Mouse (Mus musculus) gastrocnemius, adult 8-10 months (tissue): Measurements from ENCODE around the gene Smarcd3. TPM values are rescaled to one million over a fixed set of nuclear protein-coding genes. Genes with fewer than 3 reads are reported as not detected.
A peak's percentile ranks its signal among the peaks of the same experiment; 100 is the strongest.
"Not testable (repeated sequence)": the region's sequence is repeated elsewhere in the genome, so short reads cannot be mapped to it uniquely, and the experiment has no call there.

ENCODE experiments used
- DNase-seq, 2 experiments: peaks; one replicate each; pipeline ENCODE4 v3.0.0; 2022; ENCODE audit warnings: low spot score in 2 of 2
- microRNA-seq: library from miRNA; unstranded; fragments of <30 nt; microRNA quantifications from one replicate; pipeline ENCODE4 v1.2.0, GENCODE M21; 2022
- total RNA-seq, 4 experiments: library from RNA; stranded (reverse); gene quantifications; 2 replicates each; pipeline ENCODE4 v1.2.4; 2022

The Smarcd3 gene
- total RNA-seq, 4 experiments from 2014 or later = 207 to 267 (median 221) TPM

GRCm38 (mm10) chr5:24575948-24576347, 48.3 kb downstream of the Smarcd3 start:
- DNase-seq = no peak

GRCm38 (mm10) chr5:24556709-24557108, 67.5 kb downstream of the Smarcd3 start, which contains the start of gene 4931409K22Rik:
4931409K22Rik (minus strand) TSS chr5:24556809.
- DNase-seq = no peak

GRCm38 (mm10) chr5:24555335-24555734, 68.9 kb downstream of the Smarcd3 start:
- not testable (repeated sequence) for DNase-seq

GRCm38 (mm10) chr5:24553621-24554244, 70.5 kb downstream of the Smarcd3 start:
- no peak for DNase-seq

GRCm38 (mm10) chr5:24551317-24551688, 72.9 kb downstream of the Smarcd3 start:
- no peak for DNase-seq

GRCm38 (mm10) chr5:24550598-24551316, 73.5 kb downstream of the Smarcd3 start:
- DNase-seq = no peak

GRCm38 (mm10) chr5:24542643-24543042, 81.6 kb downstream of the Smarcd3 start:
- DNase-seq = no peak

GRCm38 (mm10) chr5:24541144-24541569, 83.1 kb downstream of the Smarcd3 start:
- no peak for DNase-seq

Small RNA genes lying within 50 kb of the gene (microRNA-seq; reads per million reads assigned to microRNA genes)
- 188 reads per million, percentile 59 among the genes with 10 or more reads in this experiment for gene Mir671

Other genes starting within 250 kb of the Smarcd3 start
- gene Atg9b, start 232.3 kb downstream of the Smarcd3 start, total RNA-seq = under 1 TPM in 1 of 4 experiments, not detected in 3; 0.22 TPM
- 10 to 100 TPM; 34.7 to 40.0 (median 38.8) TPM for gene Abcb8, start 230.7 kb downstream of the Smarcd3 start, total RNA-seq
- under 1 TPM in 1 of 4 experiments, not detected in 3; 0.34 TPM for gene Asic3, start 211.0 kb downstream of the Smarcd3 start, total RNA-seq
- 10 to 100 TPM in 3 of 4 experiments, 1 to 10 TPM in 1; 9.3 to 12.6 (median 10.7) TPM for gene Cdk5, start 200.9 kb downstream of the Smarcd3 start, total RNA-seq
- gene Slc4a2, start 200.6 kb downstream of the Smarcd3 start, total RNA-seq = 10 to 100 TPM; 10.7 to 14.5 (median 12.6) TPM
- 100 to 1,000 TPM; 188 to 243 (median 221) TPM for gene Fastk, start 179.1 kb downstream of the Smarcd3 start, total RNA-seq
- gene Tmub1, start 176.6 kb downstream of the Smarcd3 start, total RNA-seq = 10 to 100 TPM; 18.4 to 19.9 (median 19.3) TPM
- 10 to 100 TPM; 79.7 to 89.0 (median 83.6) TPM for gene Agap3, start 172.2 kb downstream of the Smarcd3 start, total RNA-seq
- not detected for gene Gbx1, start 97.2 kb downstream of the Smarcd3 start, total RNA-seq
- 100 to 1,000 TPM; 101 to 130 (median 119) TPM for gene Asb10, start 83.4 kb downstream of the Smarcd3 start, total RNA-seq
- gene 4931409K22Rik, start 67.6 kb downstream of the Smarcd3 start, total RNA-seq = not detected
- gene Abcf2, start 46.9 kb downstream of the Smarcd3 start, total RNA-seq = 100 to 1,000 TPM; 114 to 132 (median 122) TPM
- 10 to 100 TPM in 3 of 4 experiments, 1 to 10 TPM in 1; 8.5 to 14.5 (median 12.4) TPM for gene Chpf2, start 37.7 kb downstream of the Smarcd3 start, total RNA-seq
- gene Nub1, start 61.1 kb upstream of the Smarcd3 start, total RNA-seq = 10 to 100 TPM; 30.6 to 36.8 (median 34.1) TPM
- under 1 TPM in 1 of 4 experiments, not detected in 3; 0.18 TPM for gene Wdr86, start 106.3 kb upstream of the Smarcd3 start, total RNA-seq
- gene Crygn, start 133.6 kb upstream of the Smarcd3 start, total RNA-seq = not detected
- gene Rheb, start 218.2 kb upstream of the Smarcd3 start, total RNA-seq = 10 to 100 TPM; 66.8 to 69.7 (median 67.7) TPM